Mouse (Mus musculus): ENCODE measurements at regions not wholly inside any gene's neighbourhood (a gene's known extent, or its start where the extent isn't known, plus 50 kb on each side); places are given as distances from the start of the nearest gene placed in this dataset.

- no peak for DNase-seq
These were observed 59.7 kb upstream of the Tbx20 start for GRCm38 (mm10) chr9:24833766-24834165.

DNA sequence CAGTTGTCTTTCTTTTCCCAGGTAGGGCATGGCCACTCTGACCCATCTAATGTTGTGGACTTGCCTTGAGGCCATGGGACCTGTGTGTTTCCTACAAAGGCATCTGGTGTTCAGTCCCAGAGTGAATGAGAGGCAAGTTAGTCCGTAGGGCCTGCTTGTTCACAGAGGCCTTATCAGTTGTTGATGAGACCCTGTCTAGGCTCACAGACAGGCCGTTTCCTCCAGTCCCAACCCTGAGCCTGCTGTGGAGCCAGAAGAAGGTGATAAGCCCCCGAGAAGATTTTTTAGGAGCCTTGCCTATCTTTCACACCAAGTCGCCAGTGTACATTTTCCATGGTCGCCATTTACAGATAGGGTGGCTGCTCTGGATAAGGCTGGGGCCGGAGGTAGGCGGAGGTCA lies 74.1 kb upstream of the Tbx20 start:
- no peak for DNase-seq

GRCm38 (mm10) chr9:24859459-24859858 lies 85.4 kb upstream of the Tbx20 start:
- no peak for DNase-seq

- DNase-seq, result no peak
These were observed 92.5 kb upstream of the Tbx20 start for GRCm38 (mm10) chr9:24866390-24867173.

- DNase-seq, result no peak
These were observed 94.6 kb upstream of the Tbx20 start for GRCm38 (mm10) chr9:24868746-24869145.

GRCm38 (mm10) chr9:24874434-24875143 lies 100.5 kb upstream of the Tbx20 start:
- DNase-seq, result no peak

GRCm38 (mm10) chr9:24878384-24879174 lies 104.5 kb upstream of the Tbx20 start:
- no peak for DNase-seq

GRCm38 (mm10) chr9:24879662-24880061 lies 105.6 kb upstream of the Tbx20 start:
- DNase-seq, result no peak

GRCm38 (mm10) chr9:24884011-24884410 lies 109.9 kb upstream of the Tbx20 start:
- no peak for DNase-seq

DNA sequence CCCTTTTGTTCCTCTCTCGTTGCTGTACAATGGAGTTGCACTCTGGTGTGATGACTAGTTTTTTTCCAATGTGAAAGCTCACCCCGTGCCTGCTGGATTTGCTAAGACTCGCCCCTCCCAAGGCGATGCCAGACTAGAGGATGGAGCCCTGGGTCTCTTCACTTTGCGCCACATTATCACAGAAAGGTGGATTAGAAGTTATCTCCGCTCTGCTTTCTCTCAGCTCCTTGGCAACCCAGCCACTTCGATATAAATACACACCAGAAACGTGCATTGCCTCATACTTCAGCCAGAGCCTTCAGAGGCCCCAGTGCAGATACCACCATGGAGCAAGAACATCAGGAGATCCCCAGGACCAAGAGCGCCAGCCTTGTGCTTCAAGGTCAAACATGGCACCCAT lies 114.2 kb upstream of the Tbx20 start:
- no peak for DNase-seq

DNA sequence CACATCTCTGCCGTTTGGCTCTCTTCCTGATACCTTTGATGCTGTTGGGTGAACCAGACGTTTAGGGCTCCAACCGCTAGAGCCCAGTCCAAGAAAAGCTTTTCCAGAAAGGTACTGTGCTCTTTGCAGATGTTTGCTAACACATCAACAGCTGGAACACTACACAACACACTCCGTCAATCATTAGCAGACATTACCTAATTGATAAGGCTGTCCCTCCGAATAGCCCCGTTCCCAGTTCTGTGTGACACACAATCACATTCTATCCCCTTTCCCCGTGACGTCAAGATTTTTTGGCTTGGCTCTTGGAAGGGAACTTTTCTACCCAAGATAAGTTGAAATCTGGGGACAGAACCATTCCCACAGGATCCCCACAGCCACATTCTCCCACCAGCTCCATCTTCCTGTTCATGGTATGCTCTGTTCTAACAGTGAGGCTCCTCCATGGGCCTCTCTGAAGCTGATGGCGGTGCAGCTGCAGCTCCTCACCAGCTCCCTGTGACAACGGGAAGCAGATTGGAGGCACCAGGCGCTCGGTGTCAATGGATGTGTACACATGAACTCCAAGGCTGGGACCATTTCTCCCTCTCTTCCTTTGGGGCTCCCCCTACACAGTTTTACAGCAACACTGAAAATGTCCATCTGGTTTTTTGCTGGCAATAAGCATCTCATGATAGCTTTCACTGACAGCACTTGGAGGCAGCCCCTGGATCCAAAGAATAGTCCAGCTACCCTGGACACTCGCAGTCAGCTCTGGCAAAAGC lies 122.6 kb upstream of the Tbx20 start:
- no peak for DNase-seq

DNA sequence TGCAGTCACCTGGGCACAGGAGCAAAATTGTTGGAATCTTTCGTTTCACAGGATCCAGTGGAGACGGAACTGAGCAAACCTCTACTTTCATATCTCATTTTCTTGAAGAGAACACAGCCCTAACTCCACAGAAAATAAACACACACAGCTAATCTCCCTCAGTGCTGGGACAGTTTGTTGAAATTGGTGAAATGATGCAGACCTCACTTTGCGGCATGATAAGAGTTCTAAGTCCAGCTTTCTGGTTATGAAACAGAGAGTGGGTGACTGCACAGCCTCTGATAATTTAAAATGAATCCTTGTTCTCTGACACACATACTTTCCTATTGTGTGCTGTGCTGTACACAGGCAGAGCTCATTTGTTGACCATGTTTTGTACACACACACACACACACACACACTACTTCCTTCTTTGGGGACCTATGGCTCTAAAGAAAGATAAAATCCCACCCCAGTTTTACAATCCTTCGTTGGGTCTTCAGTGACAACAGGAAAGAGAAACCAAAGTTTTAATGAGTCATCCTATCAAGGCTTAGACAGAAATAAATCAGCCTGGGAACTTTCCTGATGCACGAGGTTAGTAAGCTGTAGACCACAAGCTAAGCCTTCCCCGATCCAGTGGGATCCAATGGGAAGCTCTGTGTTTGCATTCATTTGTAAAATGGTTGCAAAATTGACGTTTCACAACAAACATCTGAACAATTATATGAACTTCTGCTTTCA lies 125.3 kb upstream of the Tbx20 start:
- DNase-seq, result no peak

DNA sequence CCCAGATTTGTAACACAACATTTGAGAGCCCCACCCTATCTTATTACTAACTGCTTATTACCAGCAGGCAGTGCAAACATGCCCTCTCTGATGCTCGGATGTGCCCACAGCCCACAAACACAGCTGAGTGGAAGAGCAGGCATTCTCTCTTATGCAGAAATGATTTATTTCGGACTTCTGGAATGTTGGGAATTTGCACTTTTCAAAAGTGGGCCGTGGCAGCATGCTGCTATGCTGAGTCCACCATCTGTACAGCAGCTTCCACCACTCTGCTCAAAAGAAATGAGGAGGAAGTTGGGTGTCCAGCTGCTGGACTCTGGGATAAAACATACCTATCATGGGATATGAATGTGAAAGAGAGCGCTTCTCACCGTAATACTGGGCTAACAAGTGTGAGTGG lies 129.6 kb upstream of the Tbx20 start:
- DNase-seq, result no peak

GRCm38 (mm10) chr9:24909086-24909979 lies 135.2 kb upstream of the Tbx20 start:
- DNase-seq, result no peak

GRCm38 (mm10) chr9:24910738-24911137 lies 136.6 kb upstream of the Tbx20 start:
- no peak for DNase-seq

DNA sequence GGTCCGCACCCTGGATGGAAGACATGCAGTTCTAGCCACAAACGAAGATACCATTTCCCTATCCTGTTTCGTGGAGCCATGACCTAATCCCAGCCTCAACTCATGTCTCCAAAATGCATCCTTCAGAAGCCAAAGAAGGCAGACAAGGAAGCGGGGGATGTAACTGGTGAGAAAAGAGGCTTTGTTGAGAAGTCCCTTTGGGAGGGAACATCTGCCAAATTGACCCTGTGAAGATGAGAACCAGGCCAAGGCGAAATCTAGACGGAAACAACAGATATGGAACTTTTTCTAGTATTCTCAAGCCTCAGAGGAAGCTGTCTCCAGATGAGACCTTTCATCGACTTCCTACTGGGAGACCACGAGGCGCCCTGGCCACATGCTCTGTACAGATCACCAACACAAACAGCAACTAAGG lies 145.9 kb upstream of the Tbx20 start:
- no peak for DNase-seq

GRCm38 (mm10) chr9:24922051-24922860 lies 148.2 kb upstream of the Tbx20 start:
- no peak for DNase-seq

DNA sequence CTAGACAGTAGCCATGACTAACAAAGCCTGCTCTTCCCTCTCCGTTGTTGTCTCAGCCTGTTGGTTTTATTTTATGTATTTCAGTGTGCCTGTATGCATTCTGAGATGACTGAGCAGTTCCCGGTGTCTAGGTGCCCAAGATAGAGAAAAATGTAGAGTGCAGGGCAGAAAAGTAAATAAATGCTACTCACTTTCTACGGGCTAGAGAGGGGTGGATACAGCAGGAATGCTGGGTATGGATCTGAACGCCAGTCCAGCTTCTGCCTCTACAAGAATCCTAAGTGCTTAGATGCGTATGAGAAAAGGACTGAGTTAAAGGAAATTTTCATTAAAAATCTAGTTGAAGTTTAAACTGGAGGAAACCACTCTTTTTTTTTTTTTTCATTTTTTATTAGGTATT lies 149.4 kb upstream of the Tbx20 start:
- DNase-seq, result no peak

GRCm38 (mm10) chr9:24937731-24938130 lies 151.5 kb upstream of the Gm10181 start:
- peak; percentile 18 for DNase-seq

DNA sequence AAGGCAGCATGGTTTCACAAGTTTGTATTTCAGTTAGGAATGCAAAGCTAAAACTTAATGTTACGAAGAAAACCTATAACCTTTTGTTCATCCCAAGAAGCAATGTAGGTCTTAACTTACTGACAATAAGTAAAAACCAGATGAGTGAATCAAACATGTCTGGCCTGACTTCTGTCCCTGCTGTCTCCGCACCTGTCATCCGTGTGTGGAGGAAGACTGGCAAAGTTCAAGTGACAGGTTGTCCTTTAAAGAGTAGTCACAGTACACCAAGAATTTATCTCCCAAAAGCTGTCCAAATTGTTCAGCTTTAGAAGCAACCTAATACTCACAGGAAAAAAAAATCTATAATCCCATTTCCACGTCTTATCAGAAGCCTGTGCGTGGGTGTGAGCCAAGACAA lies 146.3 kb upstream of the Gm10181 start:
- DNase-seq, result no peak
